Mouse (Mus musculus): Measurements from ENCODE around the gene Ermard. TPM values are rescaled to one million over a fixed set of nuclear protein-coding genes. Genes with fewer than 3 reads are reported as not detected.

The Ermard gene
- total and polyA plus RNA-seq, 2 experiments: 24.9 to 53.6 TPM

DNA sequence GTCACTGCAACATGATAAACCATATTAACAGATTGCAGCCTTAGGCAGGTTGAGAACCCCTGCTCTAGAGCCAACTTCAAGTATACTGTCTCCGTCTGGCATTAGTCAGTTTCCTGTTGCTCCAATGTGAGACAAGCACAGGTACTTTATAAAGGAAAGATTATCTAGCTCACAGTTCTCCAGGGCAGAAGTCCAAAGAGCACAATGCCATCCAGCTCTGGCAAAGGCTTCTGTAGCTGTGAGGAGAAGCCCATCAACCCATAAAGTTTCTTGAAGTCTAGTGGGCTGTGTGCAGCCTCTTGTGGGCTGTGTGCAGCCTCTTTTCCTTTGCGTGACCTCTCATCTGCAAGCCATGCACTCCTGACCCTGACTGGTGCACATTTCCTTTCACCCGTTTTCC, 74.5 kb downstream of the Ermard start:
- DNase-seq (ENCODE audit: extremely low read depth, low read depth, low spot score): no peak
- 80% methylated on average over 3 of the region's 3 CpGs for WGBS
- no peaks in the 10 kb centered on the region for H3K27me3 ChIP-seq (ENCODE audit: control insufficient read depth, insufficient read depth, low read length)
- no peaks in the 10 kb centered on the region for H3K79me2 ChIP-seq (ENCODE audit: control insufficient read depth, insufficient read depth, low read length)
- H3K4me1 ChIP-seq (ENCODE audit: control insufficient read depth, insufficient read depth, low read length): no peaks in the 10 kb centered on the region
- TF ChIP-seq CTCF (IDR thresholded peaks at IDR 0.05; ENCODE audit: low read depth, low read length): no peak
- no peak for TF ChIP-seq POLR2A (IDR thresholded peaks at IDR 0.05; ENCODE audit: extremely low read depth, insufficient read depth, low read length)
- no peak overlapping the region for H3K4me3 ChIP-seq (ENCODE audit: insufficient read depth, low read depth, low read length)
- no peaks in the 10 kb centered on the region for H3K36me3 ChIP-seq (ENCODE audit: control insufficient read depth, insufficient read depth, low read length)
- H3K9ac ChIP-seq (ENCODE audit: low read depth, low read length): no peak overlapping the region
- H3K27ac ChIP-seq (replicated peaks; ENCODE audit: insufficient read depth, low read depth, low read length): no peak overlapping the region

DNA sequence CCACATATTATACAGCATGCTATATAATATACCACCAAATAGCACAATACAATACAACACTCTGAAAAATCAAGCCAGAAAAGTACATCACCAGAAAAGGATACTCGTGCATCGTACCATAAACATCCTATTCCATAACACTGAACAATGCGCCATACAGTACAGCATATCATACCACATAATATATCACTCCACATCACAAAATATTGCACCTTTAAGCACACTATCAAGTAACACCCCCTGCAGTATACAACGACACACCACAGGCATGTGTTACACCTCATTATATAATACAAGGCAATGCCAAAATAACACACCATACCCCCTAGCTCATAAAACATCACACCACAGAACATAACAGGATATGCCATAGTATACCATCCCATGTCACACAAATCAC, 79.1 kb downstream of the Ermard start:
- H3K27me3 ChIP-seq (ENCODE audit: control insufficient read depth, insufficient read depth, low read length): no peaks in the 10 kb centered on the region
- no peak overlapping the region for H3K9ac ChIP-seq (ENCODE audit: low read depth, low read length)
- no peak overlapping the region for H3K4me3 ChIP-seq (ENCODE audit: insufficient read depth, low read depth, low read length)
- no peak for TF ChIP-seq CTCF (IDR thresholded peaks at IDR 0.05; ENCODE audit: low read depth, low read length)
- no peak for TF ChIP-seq POLR2A (IDR thresholded peaks at IDR 0.05; ENCODE audit: extremely low read depth, insufficient read depth, low read length)
- H3K36me3 ChIP-seq (ENCODE audit: control insufficient read depth, insufficient read depth, low read length): no peaks in the 10 kb centered on the region
- no peaks in the 10 kb centered on the region for H3K4me1 ChIP-seq (ENCODE audit: control insufficient read depth, insufficient read depth, low read length)
- no peak overlapping the region for H3K27ac ChIP-seq (replicated peaks; ENCODE audit: insufficient read depth, low read depth, low read length)
- no peak for DNase-seq (ENCODE audit: extremely low read depth, low read depth, low spot score)
- H3K79me2 ChIP-seq (ENCODE audit: control insufficient read depth, insufficient read depth, low read length): no peaks in the 10 kb centered on the region
- WGBS: 95% methylated on average over 4 of the region's 4 CpGs

- TF ChIP-seq POLR2A (IDR thresholded peaks at IDR 0.05; ENCODE audit: extremely low read depth, insufficient read depth, low read length) (no peak), CTCF (IDR thresholded peaks at IDR 0.05; ENCODE audit: low read depth, low read length) (no peak)
- Histone ChIP-seq H3K9ac (ENCODE audit: low read depth, low read length) (no peak overlapping the region), H3K4me1 (ENCODE audit: control insufficient read depth, insufficient read depth, low read length) (no peaks in the 10 kb centered on the region), H3K27ac (replicated peaks; ENCODE audit: insufficient read depth, low read depth, low read length) (no peak overlapping the region), H3K4me3 (ENCODE audit: insufficient read depth, low read depth, low read length) (no peak overlapping the region), H3K27me3 (ENCODE audit: control insufficient read depth, insufficient read depth, low read length) (no peaks in the 10 kb centered on the region), H3K79me2 (ENCODE audit: control insufficient read depth, insufficient read depth, low read length) (no peaks in the 10 kb centered on the region), H3K36me3 (ENCODE audit: control insufficient read depth, insufficient read depth, low read length) (no peaks in the 10 kb centered on the region)
- 83% methylated on average over 6 of the region's 6 CpGs for WGBS
- no peak for DNase-seq (ENCODE audit: extremely low read depth, low read depth, low spot score)
Observed at GRCm38 (mm10) chr17:15120569-15120968, 79.6 kb downstream of the Ermard start.

DNA sequence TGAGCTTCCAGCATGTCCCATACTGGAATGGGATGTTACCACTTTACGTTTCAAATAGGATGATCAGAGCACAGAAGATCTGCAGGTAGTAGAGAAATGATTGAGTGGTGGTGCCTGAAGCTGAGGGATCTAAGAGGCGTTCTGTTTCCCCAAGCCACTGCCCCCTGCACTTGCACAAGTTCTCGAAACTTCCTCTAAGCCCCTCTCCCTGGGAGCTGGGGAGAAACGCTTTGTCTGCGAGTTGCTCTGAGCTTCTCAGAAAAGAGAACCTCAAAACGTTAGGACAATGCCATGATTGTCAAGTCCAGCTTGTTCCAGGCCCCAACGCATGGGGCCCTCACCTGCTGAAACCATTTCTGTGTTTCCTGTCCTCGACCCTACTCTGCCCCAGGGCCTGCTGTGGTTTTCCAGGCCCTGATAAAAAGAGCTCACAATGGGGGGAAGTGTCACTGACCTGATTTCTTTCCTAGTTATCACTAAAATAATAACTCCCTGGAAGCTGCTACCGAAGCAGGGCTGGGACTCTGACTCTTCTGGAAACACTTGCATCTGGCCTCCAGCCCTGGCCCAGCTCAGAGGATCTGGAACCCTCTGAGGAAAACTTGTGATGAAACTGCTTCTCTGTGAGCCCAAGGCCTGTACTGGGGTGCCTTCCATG, 88.8 kb downstream of the Ermard start:
- 65% methylated on average over 9 of the region's 9 CpGs for WGBS
- DNase-seq (ENCODE audit: extremely low read depth, low read depth, low spot score): peak; percentile 70
- TF ChIP-seq CTCF (IDR thresholded peaks at IDR 0.05; ENCODE audit: low read depth, low read length): no peak
- no peak for TF ChIP-seq POLR2A (IDR thresholded peaks at IDR 0.05; ENCODE audit: extremely low read depth, insufficient read depth, low read length)
- Histone ChIP-seq H3K4me1 (ENCODE audit: control insufficient read depth, insufficient read depth, low read length) (peaks cover 5% of the 10 kb centered on the region; the same call in 1 of the 2 replicates), H3K9ac (ENCODE audit: low read depth, low read length) (no peak overlapping the region), H3K4me3 (ENCODE audit: insufficient read depth, low read depth, low read length) (no peak overlapping the region), H3K27me3 (ENCODE audit: control insufficient read depth, insufficient read depth, low read length) (no peaks in the 10 kb centered on the region), H3K27ac (replicated peaks; ENCODE audit: insufficient read depth, low read depth, low read length) (no peak overlapping the region), H3K36me3 (ENCODE audit: control insufficient read depth, insufficient read depth, low read length) (no peaks in the 10 kb centered on the region), H3K79me2 (ENCODE audit: control insufficient read depth, insufficient read depth, low read length) (no peaks in the 10 kb centered on the region)

DNA sequence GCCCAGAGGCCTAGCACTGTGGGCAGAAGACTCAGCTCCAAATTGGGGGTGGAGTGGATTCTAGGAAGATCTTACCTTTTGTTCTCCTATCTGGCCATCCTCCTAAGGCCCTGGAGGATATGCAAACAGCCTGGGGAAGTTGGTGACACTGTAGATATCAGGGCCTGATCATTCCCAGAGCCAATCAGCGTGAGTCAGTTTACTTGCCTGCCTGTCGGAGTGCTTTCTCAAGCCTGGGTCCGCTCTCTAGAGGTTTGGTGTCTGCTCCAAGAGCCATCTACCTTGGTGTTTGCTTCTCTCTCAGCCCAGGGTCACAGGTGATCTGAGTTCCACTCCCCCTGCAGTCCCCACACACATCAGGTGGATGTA, 89.3 kb downstream of the Ermard start:
- TF ChIP-seq CTCF (IDR thresholded peaks at IDR 0.05; ENCODE audit: low read depth, low read length): no peak
- no peak for TF ChIP-seq POLR2A (IDR thresholded peaks at IDR 0.05; ENCODE audit: extremely low read depth, insufficient read depth, low read length)
- Histone ChIP-seq H3K27ac (replicated peaks; ENCODE audit: insufficient read depth, low read depth, low read length) (peak overlapping the region; percentile 22; the same call in 1 of the 2 replicates), H3K4me1 (ENCODE audit: control insufficient read depth, insufficient read depth, low read length) (peaks cover 5% of the 10 kb centered on the region; the same call in 1 of the 2 replicates), H3K79me2 (ENCODE audit: control insufficient read depth, insufficient read depth, low read length) (no peaks in the 10 kb centered on the region), H3K27me3 (ENCODE audit: control insufficient read depth, insufficient read depth, low read length) (no peaks in the 10 kb centered on the region), H3K36me3 (ENCODE audit: control insufficient read depth, insufficient read depth, low read length) (no peaks in the 10 kb centered on the region), H3K4me3 (ENCODE audit: insufficient read depth, low read depth, low read length) (no peak overlapping the region), H3K9ac (ENCODE audit: low read depth, low read length) (no peak overlapping the region)
- 86% methylated on average over 3 of the region's 3 CpGs for WGBS
- no peak for DNase-seq (ENCODE audit: extremely low read depth, low read depth, low spot score)

DNA sequence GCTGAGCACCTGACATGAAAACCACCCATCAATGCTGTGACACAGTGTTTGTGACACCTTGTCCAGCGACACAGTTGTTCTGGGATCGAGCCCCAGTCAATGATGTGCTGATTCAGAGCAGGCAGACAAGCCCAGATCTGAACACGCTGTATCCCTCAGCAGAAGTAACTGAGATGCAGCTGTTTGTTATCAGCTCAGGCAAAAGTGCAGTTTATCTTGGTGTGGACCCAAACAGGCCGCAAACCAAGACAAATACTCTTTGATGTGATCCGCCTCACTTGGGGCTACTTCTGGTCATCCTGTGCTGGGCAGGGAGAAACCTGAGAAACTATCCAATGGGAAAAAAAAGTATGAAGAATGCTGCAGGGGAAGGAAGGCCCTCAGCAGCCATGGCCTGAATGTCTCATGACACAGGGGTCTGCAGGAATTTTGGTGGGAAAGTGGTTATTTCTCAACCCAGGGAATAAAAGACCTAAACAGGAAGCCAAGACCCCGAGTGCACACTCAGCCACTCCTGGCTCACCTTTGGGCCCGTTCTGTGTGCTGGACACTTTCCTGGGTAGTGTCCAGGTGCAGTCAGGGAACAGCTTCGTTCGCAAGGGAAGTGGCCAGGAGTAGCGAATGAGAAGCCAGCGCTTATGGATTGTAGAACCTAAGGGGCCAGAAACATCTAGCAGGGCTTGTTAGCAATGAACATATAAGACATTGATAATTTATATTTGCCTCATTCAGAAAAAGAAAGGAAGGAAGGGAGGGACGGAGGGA, 94.1 kb downstream of the Ermard start:
- Histone ChIP-seq H3K36me3 (ENCODE audit: control insufficient read depth, insufficient read depth, low read length) (no peaks in the 10 kb centered on the region), H3K4me3 (ENCODE audit: insufficient read depth, low read depth, low read length) (no peak overlapping the region), H3K79me2 (ENCODE audit: control insufficient read depth, insufficient read depth, low read length) (no peaks in the 10 kb centered on the region), H3K9ac (ENCODE audit: low read depth, low read length) (no peak overlapping the region), H3K27me3 (ENCODE audit: control insufficient read depth, insufficient read depth, low read length) (no peaks in the 10 kb centered on the region), H3K27ac (replicated peaks; ENCODE audit: insufficient read depth, low read depth, low read length) (peak overlapping the region; percentile 38; the same call in 1 of the 2 replicates), H3K4me1 (ENCODE audit: control insufficient read depth, insufficient read depth, low read length) (peaks cover 3% of the 10 kb centered on the region; the same call in 1 of the 2 replicates)
- peak; percentile 97 for DNase-seq (ENCODE audit: extremely low read depth, low read depth, low spot score)
- TF ChIP-seq CTCF (IDR thresholded peaks at IDR 0.05; ENCODE audit: low read depth, low read length) (no peak), POLR2A (IDR thresholded peaks at IDR 0.05; ENCODE audit: extremely low read depth, insufficient read depth, low read length) (no peak)
- WGBS: 22% methylated on average over 12 of the region's 12 CpGs
